Mouse (Mus musculus) forelimb bud, embryonic 11.5 days (tissue): Measurements from ENCODE around the gene Rela.

Experiments used
- DNase-seq: peaks from one replicate; pipeline ENCODE4 v3.0.0-alpha.2; 2012; ENCODE audit warnings: low read depth, low spot score

Gene Rela

DNA sequence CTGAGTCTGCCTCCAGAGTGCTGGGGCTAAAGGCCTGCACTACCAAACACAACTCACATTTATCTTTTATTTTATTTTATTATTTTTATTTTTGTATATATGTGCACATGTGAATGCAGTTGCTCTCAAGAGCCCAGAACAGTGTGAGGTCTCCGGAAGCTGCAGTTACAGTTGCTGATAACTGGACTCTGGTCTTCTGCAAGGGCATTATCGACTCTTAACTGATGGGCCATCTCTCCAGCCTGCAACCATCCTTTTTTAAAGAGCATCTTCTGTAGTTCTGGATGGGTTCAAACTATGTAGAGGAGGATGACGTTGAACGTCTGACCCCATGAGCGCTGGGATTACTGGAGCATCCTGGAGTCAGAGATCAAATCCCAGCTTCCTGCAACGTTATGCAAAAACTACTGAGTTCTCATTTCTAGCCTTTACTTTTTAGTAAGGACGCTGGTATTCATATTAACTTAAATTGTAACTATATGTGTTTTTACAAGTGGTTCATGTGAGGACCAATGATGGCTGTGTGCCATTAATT is 1.2 kb upstream of the Rela start:
- no peak for DNase-seq

DNA sequence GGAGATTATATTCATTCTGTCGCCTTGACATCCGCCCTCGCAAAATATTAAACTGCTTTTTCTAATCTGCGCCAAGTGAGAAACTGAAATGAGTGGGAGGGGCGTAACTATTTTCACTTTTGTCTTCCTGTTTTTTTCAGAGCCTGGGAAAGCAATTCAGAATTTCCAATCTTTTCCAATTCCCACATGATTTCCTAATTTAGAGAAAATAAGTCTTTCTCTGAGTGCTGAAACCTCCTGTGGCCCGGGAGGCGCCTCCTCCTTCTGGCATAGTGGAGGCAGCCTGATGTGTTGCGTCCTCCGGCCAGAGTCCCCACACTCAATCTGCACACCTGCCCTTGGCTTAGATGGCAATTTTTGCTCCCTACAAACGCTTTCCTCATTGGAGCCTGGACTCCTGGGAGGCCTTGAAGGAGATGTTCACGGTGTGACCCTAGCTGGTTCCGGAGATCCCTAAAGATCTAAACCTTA is 677 bp upstream of the Rela start:
- no peak for DNase-seq

GRCm38 (mm10) chr19:5638416-5639005 is 1.2 kb downstream of the Rela start:
- no peak for DNase-seq

DNA sequence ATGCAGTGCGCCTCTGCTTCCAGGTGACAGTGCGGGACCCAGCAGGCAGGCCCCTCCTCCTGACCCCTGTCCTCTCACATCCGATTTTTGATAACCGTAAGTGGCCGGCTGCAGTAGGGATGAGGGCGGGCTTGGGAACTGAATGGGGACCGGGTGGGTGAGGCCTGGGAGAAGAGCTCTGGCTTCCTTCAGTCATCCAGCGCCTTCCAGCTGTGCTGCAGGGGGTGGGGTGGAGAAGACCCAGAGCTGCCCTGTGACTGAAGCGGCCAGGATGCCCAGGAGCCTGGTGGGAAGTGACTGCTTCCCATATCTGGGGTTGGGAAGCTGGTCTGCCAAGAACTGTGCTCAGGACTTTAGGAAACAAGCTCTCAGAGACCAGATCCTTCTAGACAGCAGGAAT is 3.1 kb downstream of the Rela start:
- DNase-seq = no peak

DNA sequence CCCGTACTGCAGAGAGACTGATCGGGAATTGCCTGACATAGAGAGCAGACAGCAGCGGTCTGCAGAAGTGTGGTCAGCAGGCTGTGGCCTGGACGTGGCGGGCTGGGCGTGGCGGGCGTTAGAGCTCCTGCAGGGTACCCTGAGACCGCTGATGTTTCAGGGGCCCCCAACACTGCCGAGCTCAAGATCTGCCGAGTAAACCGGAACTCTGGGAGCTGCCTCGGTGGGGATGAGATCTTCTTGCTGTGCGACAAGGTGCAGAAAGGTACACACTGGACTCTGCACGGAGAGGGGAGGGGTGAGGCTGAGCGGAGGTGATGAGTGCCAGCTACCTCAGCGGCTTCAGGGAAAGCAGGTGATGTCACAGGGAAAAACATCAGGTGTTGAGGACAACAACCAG is 3.7 kb downstream of the Rela start:
- no peak for DNase-seq

DNA sequence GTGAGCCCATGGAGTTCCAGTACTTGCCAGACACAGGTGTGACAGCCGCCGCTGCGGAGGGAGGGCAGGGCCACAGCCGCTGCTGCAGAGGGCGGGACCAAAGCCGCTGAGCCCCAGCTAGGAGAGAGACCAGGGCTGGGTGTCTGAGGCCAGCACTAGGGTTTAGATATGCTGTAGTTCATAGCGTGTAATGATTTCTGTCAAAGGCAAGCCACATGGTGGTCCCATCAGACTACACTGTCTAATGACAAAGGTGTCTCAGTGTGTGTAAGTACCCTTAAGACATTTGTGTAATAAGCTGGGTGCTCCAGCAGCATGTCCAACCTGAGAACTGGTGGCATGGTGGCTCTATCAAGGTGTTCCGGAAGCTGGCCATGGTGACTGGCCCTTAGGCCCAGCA is 4.4 kb downstream of the Rela start:
- DNase-seq = no peak

DNA sequence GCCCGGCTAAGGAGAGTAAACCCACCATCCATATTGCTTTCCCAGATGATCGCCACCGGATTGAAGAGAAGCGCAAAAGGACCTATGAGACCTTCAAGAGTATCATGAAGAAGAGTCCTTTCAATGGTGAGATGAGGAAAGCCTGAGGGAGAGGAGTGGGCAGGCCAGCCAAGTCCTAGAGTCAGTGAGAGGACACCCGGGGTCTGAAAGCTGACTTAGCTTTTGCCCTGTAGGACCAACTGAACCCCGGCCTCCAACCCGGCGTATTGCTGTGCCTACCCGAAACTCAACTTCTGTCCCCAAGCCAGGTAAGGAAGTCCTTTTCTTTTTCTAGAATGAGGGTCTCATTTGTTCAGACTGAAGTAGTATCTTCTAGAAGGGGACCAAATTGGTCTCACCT is 8.0 kb downstream of the Rela start:
- no peak for DNase-seq

DNA sequence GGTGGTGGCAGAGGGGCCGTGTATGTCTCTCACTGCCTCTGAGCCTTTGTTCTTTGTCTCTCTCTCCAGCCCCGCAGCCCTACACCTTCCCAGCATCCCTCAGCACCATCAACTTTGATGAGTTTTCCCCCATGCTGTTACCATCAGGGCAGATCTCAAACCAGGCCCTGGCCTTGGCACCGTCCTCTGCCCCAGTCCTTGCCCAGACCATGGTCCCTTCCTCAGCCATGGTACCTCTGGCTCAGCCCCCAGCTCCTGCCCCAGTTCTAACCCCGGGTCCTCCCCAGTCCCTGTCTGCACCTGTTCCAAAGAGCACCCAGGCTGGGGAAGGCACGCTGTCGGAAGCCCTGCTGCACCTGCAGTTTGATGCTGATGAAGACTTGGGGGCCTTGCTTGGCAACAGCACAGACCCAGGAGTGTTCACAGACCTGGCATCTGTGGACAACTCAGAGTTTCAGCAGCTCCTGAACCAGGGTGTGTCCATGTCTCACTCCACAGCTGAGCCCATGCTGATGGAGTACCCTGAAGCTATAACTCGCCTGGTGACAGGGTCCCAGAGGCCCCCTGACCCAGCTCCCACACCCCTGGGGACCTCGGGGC is 9.5 kb downstream of the Rela start:
- no peak for DNase-seq

- DNase-seq = no peak
Observed at GRCm38 (mm10) chr19:5647791-5648190, 10.5 kb downstream of the Rela start.

GRCm38 (mm10) chr19:5648401-5649297 is 11.4 kb downstream of the Rela start:
- DNase-seq = peak; percentile 85

DNA sequence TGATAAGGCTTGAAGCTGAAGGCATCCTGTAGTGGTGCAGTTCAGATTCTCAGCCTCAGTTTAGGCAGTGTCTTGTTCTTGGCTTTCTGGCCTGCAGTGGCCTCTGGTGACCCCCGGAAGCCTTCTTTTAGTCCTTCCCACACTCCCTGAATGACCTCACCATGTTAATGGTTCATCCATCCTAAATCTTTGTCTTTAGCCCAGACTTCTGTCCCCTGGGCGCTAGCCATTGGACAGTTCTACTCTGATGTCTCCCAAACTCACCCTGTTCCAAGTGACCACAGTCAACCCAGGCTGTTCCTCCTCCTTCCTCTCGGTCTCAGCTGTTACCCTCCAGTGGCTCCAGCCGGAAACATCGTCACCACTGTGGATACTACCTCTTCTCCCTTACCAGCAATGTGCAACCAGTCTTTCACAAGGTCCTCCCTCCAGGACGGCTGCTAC is 12.0 kb downstream of the Rela start:
- DNase-seq = no peak

GRCm38 (mm10) chr19:5651502-5652274 is 14.4 kb downstream of the Rela start:
- DNase-seq = no peak

DNA sequence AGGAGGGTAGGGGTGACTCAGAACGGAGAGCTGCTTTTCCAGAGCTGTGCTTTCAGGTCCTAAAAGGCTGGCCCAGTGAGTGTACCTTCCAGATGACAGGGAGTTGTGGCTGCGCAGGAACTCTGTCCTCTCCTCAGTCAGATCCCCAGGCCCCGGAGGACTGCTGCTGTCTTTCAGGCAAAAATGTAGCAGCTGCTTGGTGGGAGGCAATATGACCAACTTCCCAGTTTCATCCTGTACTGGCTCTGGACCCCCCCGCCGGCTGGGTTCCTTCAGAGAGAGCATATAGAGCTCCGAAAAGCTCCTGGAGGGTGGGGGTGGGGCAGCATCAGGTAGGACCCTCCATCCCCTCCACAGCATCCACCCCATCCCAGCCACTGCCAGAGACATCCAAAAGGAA is 15.3 kb downstream of the Rela start:
- no peak for DNase-seq

DNA sequence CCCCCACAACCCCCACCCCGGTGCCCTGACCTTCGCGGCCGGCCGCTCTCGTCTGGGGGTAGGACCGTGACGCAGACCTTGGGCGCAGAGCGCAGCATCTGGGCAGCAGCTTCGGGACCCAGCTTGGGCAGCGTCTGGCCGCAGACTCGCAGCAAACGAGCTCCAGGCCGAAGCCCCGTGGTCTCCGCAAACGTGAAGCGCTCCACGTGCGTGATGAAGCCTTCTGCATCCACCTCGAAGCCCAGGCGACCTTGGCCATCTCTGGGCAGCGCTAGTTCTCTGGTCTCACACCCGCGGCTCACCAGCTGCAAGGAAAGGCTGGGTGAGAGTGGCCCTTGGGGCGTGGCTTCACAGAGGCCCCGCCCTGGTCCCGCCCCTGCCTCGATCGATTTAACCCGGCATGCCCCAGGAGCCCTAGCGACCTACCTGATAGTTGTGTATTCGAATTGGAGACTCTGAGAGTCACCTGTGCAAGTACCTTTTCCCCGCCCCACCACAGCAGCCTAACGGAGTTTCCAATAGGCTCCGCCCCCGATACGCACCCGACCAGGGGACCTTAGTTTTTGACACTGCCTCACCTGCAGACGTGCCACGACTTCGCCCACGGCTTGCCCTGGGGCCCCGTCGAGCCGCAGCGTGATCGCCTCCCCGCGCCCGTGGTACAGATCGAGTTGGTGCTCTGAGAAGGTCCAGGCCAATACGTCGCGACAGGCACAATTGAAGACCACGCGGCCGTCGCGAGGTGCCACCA is 16.9 kb downstream of the Rela start:
- peak; percentile 56 for DNase-seq

GRCm38 (mm10) chr19:5654720-5655298 is 17.5 kb downstream of the Rela start:
- no peak for DNase-seq

DNA sequence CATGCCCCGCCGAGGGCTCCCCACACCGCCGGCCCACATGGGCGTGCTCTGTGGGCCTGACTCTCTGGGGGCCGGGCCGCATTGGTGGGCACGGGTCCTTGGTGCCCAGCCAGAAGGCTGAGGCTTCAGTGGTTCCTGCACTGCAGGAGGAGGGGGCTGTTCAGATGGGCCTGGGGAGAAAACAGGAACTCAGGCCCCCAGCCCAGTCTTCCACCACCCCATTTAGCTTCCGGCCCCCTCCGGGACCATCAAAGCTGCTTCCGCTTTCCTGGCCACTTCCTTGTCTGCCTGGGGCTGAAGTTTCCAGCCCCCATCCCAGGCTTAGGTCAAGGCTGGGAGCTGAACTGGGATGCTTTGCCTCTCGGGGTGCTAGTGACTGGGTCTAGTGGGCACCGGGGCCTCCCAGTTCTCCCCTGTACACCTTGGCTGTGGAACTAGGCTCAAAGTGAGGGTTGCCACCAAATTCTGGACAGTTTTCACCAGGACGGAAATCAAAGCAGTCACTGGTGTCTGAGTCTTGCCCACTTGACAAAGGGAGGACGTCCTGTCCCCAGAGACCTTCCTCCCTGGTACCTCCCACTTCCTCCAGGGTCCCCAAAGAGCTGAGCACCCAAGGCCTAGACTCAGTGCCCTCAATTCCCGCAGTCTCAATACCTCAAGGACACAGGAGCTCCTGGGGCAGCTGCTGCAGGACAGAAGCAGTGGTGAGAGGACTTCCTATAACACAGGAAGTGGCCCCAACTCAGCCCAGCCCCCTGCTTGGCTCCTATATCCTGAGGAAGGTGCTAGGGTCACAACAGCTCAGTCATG is 23.9 kb downstream of the Rela start:
- no peak for DNase-seq

DNA sequence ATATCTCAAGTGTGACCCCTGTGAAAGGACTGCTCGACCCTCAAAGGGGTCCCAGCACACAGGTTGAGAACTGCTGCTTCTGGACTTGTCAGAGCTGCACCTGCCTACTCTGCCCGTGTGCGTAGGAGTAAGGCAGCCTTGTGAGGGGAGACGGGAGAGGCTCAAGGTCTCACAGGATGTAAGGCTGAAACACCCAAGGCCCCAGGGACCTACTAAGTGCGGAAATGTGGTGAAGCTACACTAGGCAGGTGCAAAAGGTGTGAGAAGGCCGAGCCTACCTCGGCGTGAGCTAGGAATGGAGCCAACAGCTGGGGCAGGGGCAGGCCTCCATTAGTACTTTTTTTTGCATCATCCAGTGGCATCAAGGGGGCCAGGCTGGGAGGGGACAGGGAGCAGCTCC is 25.0 kb downstream of the Rela start:
- DNase-seq = no peak

GRCm38 (mm10) chr19:5662981-5663913 is 26.0 kb downstream of the Rela start, which contains the start of gene Sipa1:
Gene Sipa1 (minus strand): TSS chr19:5663707.
- DNase-seq = peak; percentile 85
